Mouse (Mus musculus) MEL (cell line): Measurements from ENCODE around the gene Nudt14. TPM values are rescaled to one million over a fixed set of nuclear protein-coding genes. Genes with fewer than 3 reads are reported as not detected.

Experiments used
- DNase-seq: peaks from one replicate; pipeline ENCODE4 v3.0.0; 2011; ENCODE audit warnings: low read depth, low spot score
- H3K27ac ChIP-seq: 2 replicates; pipeline ENCODE4 v1.5.1; 2012; ENCODE audit warnings: low read depth, mild to moderate bottlenecking, control low read depth, low read length, moderate library complexity; ENCODE audit not compliant: control insufficient read depth
- H3K27me3 ChIP-seq, 2 experiments: fragments of 150-350 bp in 1 of 2; sonication (generic) in 1 of 2; 2 replicates each; pipeline ENCODE4 v1.6.1; 2012; ENCODE audit warnings: low read length in 2 of 2, mild to moderate bottlenecking in 2 of 2, improper control_type of control experiment in 1 of 2, moderate library complexity in 1 of 2; ENCODE audit not compliant: insufficient read depth in 2 of 2, control insufficient read depth in 1 of 2
- H3K36me3 ChIP-seq, 2 experiments: 2 replicates each; pipeline ENCODE4 v1.6.1; 2012 to 2014; ENCODE audit warnings: low read length in 2 of 2, improper control_type of control experiment in 1 of 2, inconsistent platforms in 1 of 2, mild to moderate bottlenecking in 1 of 2; ENCODE audit not compliant: insufficient read depth in 2 of 2, control insufficient read depth in 1 of 2
- H3K4me1 ChIP-seq, 2 experiments: fragments of 150-350 bp in 1 of 2; sonication (generic) in 1 of 2; 2 replicates each; pipeline ENCODE4 v1.6.1; 2012; ENCODE audit warnings: low read length in 2 of 2, improper control_type of control experiment in 1 of 2, mild to moderate bottlenecking in 1 of 2; ENCODE audit not compliant: insufficient read depth in 2 of 2, control insufficient read depth in 1 of 2
- H3K4me3 ChIP-seq, 2 experiments: fragments of 150-350 bp in 1 of 2; sonication (generic) in 1 of 2; 2 replicates each; pipeline ENCODE4 v1.5.1; 2012; ENCODE audit warnings: low read depth in 2 of 2, low read length in 2 of 2, mild to moderate bottlenecking in 2 of 2, moderate library complexity in 2 of 2, control low read depth in 1 of 2, improper control_type of control experiment in 1 of 2; ENCODE audit not compliant: control insufficient read depth in 1 of 2, insufficient read depth in 1 of 2
- H3K79me2 ChIP-seq: 2 replicates; pipeline ENCODE4 v1.6.1; 2012; ENCODE audit warnings: mild to moderate bottlenecking, low read length, moderate library complexity; ENCODE audit not compliant: control insufficient read depth, poor library complexity, insufficient read depth
- H3K9ac ChIP-seq: 2 replicates; pipeline ENCODE4 v1.6.1; 2012; ENCODE audit warnings: low read depth, mild to moderate bottlenecking, control low read depth, low read length, moderate library complexity; ENCODE audit not compliant: control insufficient read depth, poor library complexity, severe bottlenecking
- H3K9me3 ChIP-seq: fragments of 150-350 bp; sonication (generic); replicated peaks from 2 replicates; pipeline ENCODE4 v1.6.1; 2012; ENCODE audit warnings: mild to moderate bottlenecking, low read length, improper control_type of control experiment, moderate library complexity; ENCODE audit not compliant: insufficient read depth
- BHLHE40 ChIP-seq: IDR thresholded peaks from 2 replicates; pipeline ENCODE4 v1.6.1; 2012; ENCODE audit warnings: low read depth, mild to moderate bottlenecking, inconsistent platforms, low read length, improper control_type of control experiment, borderline replicate concordance
- CHD2 ChIP-seq: IDR thresholded peaks from 2 replicates; pipeline ENCODE4 v1.6.1; 2011; ENCODE audit warnings: low read length, improper control_type of control experiment
- E2F4 ChIP-seq: IDR thresholded peaks from 2 replicates; pipeline ENCODE4 v1.6.1; 2011; ENCODE audit warnings: low read depth, low read length, improper control_type of control experiment, borderline replicate concordance
- ELF1 ChIP-seq: IDR thresholded peaks from 2 replicates; pipeline ENCODE4 v1.6.1; 2014; ENCODE audit warnings: low read depth, mild to moderate bottlenecking, inconsistent platforms, low read length, improper control_type of control experiment, moderate library complexity
- GABPA ChIP-seq: IDR thresholded peaks from 2 replicates; pipeline ENCODE4 v1.6.1; 2012; ENCODE audit warnings: low read depth, mild to moderate bottlenecking, inconsistent platforms, low read length, improper control_type of control experiment, moderate library complexity
- GATA1 ChIP-seq: IDR thresholded peaks from 2 replicates; pipeline ENCODE4 v1.6.1; 2011; ENCODE audit warnings: low read depth, low read length, improper control_type of control experiment
- HCFC1 ChIP-seq: IDR thresholded peaks from 2 replicates; pipeline ENCODE4 v1.6.1; 2012; ENCODE audit warnings: low read depth, mild to moderate bottlenecking, inconsistent platforms, low read length, improper control_type of control experiment, moderate library complexity
- KAT2A ChIP-seq: conservative IDR thresholded peaks from 2 replicates; pipeline ENCODE4 v1.6.1; 2012; ENCODE audit warnings: low read depth, low read length, improper control_type of control experiment, inconsistent platforms
- MAZ ChIP-seq: IDR thresholded peaks from 2 replicates; pipeline ENCODE4 v1.6.1; 2012; ENCODE audit warnings: low read depth, mild to moderate bottlenecking, inconsistent platforms, low read length, improper control_type of control experiment
- MEF2A ChIP-seq: IDR thresholded peaks from 2 replicates; pipeline ENCODE4 v1.6.1; 2014; ENCODE audit warnings: low read depth, mild to moderate bottlenecking, inconsistent platforms, low read length, improper control_type of control experiment; ENCODE audit not compliant: poor library complexity, insufficient replicate concordance, severe bottlenecking; ENCODE audit errors: extremely low read depth
- MYB ChIP-seq: IDR thresholded peaks from 2 replicates; pipeline ENCODE4 v1.6.1; 2011; ENCODE audit warnings: mild to moderate bottlenecking, low read depth, low read length, improper control_type of control experiment
- NRF1 ChIP-seq: IDR thresholded peaks from 2 replicates; pipeline ENCODE4 v1.6.1; 2014; ENCODE audit warnings: low read depth, mild to moderate bottlenecking, inconsistent platforms, low read length, improper control_type of control experiment, moderate library complexity; ENCODE audit not compliant: poor library complexity, insufficient read depth, severe bottlenecking
- POLR2A ChIP-seq, 2 experiments: IDR thresholded peaks; 2 replicates each; pipeline ENCODE4 v1.6.1; 2011 to 2012; ENCODE audit warnings: low read length in 2 of 2, mild to moderate bottlenecking in 2 of 2, control low read depth in 1 of 2, improper control_type of control experiment in 1 of 2, low read depth in 1 of 2, moderate library complexity in 1 of 2; ENCODE audit not compliant: control insufficient read depth in 1 of 2, insufficient read depth in 1 of 2, poor library complexity in 1 of 2
- POLR2AphosphoS2 ChIP-seq: IDR thresholded peaks from 2 replicates; pipeline ENCODE4 v1.6.1; 2011; ENCODE audit warnings: low read length, improper control_type of control experiment
- POLR2AphosphoS5 ChIP-seq: IDR thresholded peaks from 2 replicates; pipeline ENCODE4 v1.6.1; 2012; ENCODE audit warnings: low read depth, borderline replicate concordance, mild to moderate bottlenecking, inconsistent platforms, low read length, moderate library complexity, mixed read lengths
- RAD21 ChIP-seq: IDR thresholded peaks from 2 replicates; pipeline ENCODE4 v1.6.1; 2011; ENCODE audit warnings: mild to moderate bottlenecking, low read depth, low read length, improper control_type of control experiment
- RCOR1 ChIP-seq: IDR thresholded peaks from 2 replicates; pipeline ENCODE4 v1.6.1; 2012; ENCODE audit warnings: low read depth, mild to moderate bottlenecking, inconsistent platforms, low read length, improper control_type of control experiment
- SIN3A ChIP-seq: IDR thresholded peaks from 2 replicates; pipeline ENCODE4 v1.6.1; 2012; ENCODE audit warnings: low read length, improper control_type of control experiment, inconsistent platforms
- SMC3 ChIP-seq: IDR thresholded peaks from 2 replicates; pipeline ENCODE4 v1.6.1; 2011; ENCODE audit warnings: low read depth, low read length, improper control_type of control experiment
- TAL1 ChIP-seq: IDR thresholded peaks from 2 replicates; pipeline ENCODE4 v1.6.1; 2012; ENCODE audit warnings: mild to moderate bottlenecking, inconsistent platforms, low read length, moderate library complexity, mixed read lengths
- UBTF ChIP-seq: IDR thresholded peaks from 2 replicates; pipeline ENCODE4 v1.6.1; 2012; ENCODE audit warnings: low read depth, mild to moderate bottlenecking, inconsistent platforms, low read length, improper control_type of control experiment, moderate library complexity, borderline replicate concordance; ENCODE audit not compliant: insufficient read depth
- USF1 ChIP-seq: IDR thresholded peaks from 2 replicates; pipeline ENCODE4 v1.6.1; 2014; ENCODE audit warnings: low read depth, mild to moderate bottlenecking, inconsistent platforms, low read length, improper control_type of control experiment, moderate library complexity
- ZKSCAN1 ChIP-seq: IDR thresholded peaks from 2 replicates; pipeline ENCODE4 v1.6.1; 2012; ENCODE audit warnings: low read depth, mild to moderate bottlenecking, inconsistent platforms, low read length, improper control_type of control experiment, moderate library complexity
- ZMIZ1 ChIP-seq: IDR thresholded peaks from 2 replicates; pipeline ENCODE4 v1.6.1; 2012; ENCODE audit warnings: low read depth, mild to moderate bottlenecking, inconsistent platforms, low read length, improper control_type of control experiment, moderate library complexity
- polyA plus RNA-seq, 2 experiments: library from polyadenylated mRNA; stranded (reverse) in 1 of 2; unstranded in 1 of 2; fragments of >175 nt in 1 of 2; fragments of >200 nt in 1 of 2; gene quantifications; 2 replicates each; pipeline versions ENCODE4 v1.2.1 to v1.2.4; 2012; ENCODE audit warnings: low replicate concordance in 2 of 2, low read depth in 1 of 2; ENCODE audit not compliant: insufficient read length in 2 of 2, insufficient read depth in 1 of 2, missing spikeins in 1 of 2
- total RNA-seq: library from RNA; depleted of rRNA; stranded (reverse); fragments of 300-350 nt; gene quantifications from 2 replicates; pipeline ENCODE4 v1.2.3, GENCODE M21; 2012

Nudt14 gene
- total and polyA plus RNA-seq, 3 experiments = 19.0 to 61.0 TPM; not detected in 1

DNA sequence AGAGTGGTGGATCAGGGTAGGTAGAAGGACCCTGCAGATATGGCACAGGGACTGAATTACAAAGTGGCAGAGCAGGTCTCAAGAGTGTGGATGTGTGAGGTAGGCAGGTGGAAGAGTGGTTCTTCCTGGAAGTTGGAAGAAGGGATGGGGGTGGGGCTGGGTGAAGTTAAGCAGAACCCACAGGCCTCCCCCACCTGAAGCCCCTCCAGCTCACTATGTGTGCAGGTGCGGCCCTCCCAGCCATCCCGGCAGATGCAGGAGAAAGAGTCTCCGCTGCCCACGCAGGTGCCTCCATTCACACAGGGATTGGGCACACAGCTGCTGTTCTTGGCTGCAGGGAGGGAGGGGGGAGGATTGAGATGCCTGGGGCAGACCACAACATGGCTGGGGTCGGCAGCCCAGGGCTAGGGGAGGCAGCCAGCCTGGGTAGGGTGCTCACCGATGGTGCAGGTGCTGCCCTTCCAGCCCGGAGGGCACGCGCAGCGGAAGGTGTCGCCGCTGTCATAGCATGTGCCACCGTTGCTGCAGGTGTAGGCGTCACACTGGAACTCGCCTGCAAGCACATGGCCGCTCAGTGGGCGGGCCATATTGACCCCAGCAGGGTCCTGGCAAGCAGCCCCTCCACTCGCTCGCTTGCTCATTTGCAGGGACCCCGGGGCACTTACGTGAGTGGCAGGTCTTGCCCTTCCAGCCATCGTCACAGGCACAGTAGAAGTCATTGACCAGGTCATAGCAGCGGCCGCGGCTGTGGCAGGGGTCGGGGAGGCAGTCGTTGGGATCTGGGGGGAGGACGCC is 28.8 kb downstream of the Nudt14 start:
- Histone ChIP-seq H3K27ac (no peak overlapping the region), H3K36me3 (no peaks in the 10 kb centered on the region), H3K4me1 (peaks cover 0 to 3% of the 10 kb centered on the region in 2 experiments; a peak in 1 of 4 replicates), H3K9me3 (no peaks in the 10 kb centered on the region)
- TF ChIP-seq BHLHE40 = no peak
- TF ChIP-seq SMC3 = no peak
- no peak for TF ChIP-seq MAZ
- no peak for TF ChIP-seq ELF1
- no peak for TF ChIP-seq GATA1
- no peak for TF ChIP-seq E2F4
- TF ChIP-seq UBTF = no peak
- TF ChIP-seq HCFC1 = no peak
- no peak for TF ChIP-seq USF1
- no peak for TF ChIP-seq CHD2
- TF ChIP-seq KAT2A = no peak
- no peak for TF ChIP-seq RCOR1
- TF ChIP-seq, all 39 proteins: peak for 0
- Histone ChIP-seq H3K9ac (no peak overlapping the region), H3K79me2 (no peaks in the 10 kb centered on the region), H3K4me3 (no peak overlapping the region), H3K27me3 (no peaks in the 10 kb centered on the region)
- no peak for DNase-seq

DNA sequence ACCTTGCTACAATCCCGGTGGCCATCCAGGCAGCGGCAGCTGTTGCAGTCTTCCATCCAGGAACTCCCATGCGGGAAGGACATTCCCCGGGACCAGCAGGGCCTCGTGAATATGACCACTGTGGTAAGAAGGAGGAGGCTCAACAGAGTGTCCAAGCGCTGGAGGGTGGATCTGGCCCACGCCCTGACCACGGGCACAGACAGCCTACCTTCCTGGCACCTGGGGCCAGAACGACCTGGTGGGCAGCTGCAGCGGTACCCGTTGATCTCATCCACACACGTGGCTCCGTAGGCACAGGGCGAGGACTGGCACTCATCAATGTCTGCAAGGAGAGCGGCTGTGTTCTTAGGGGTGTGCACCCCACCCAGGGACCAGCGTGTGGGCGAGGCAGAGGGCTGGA is 30.2 kb downstream of the Nudt14 start:
- no peak for TF ChIP-seq GATA1
- no peak for TF ChIP-seq MEF2A
- no peak for TF ChIP-seq ZMIZ1
- no peak for TF ChIP-seq GABPA
- no peak for TF ChIP-seq POLR2AphosphoS5
- TF ChIP-seq TAL1 = no peak
- TF ChIP-seq SIN3A = no peak
- TF ChIP-seq MYB = no peak
- no peak for TF ChIP-seq NRF1
- TF ChIP-seq E2F4 = no peak
- TF ChIP-seq ZKSCAN1 = no peak
- no peak for TF ChIP-seq POLR2A (IDR thresholded peaks at IDR 0.05; ENCODE audit: control insufficient read depth in 1 of 2, insufficient read depth in 1 of 2, low read depth in 1 of 2, low read length in 2 of 2, poor library complexity in 1 of 2)
- no peak for TF ChIP-seq HCFC1
- TF ChIP-seq MAZ = no peak
- TF ChIP-seq RAD21 = no peak
- no peak for TF ChIP-seq UBTF
- TF ChIP-seq POLR2AphosphoS2 = no peak
- Histone ChIP-seq H3K36me3 (no peaks in the 10 kb centered on the region), H3K79me2 (no peaks in the 10 kb centered on the region), H3K27me3 (no peaks in the 10 kb centered on the region), H3K9me3 (no peaks in the 10 kb centered on the region), H3K9ac (no peak overlapping the region), H3K27ac (no peak overlapping the region), H3K4me3 (no peak overlapping the region), H3K4me1 (peaks cover 0 to 3% of the 10 kb centered on the region in 2 experiments; a peak in 1 of 4 replicates)
- no peak for DNase-seq
